Mouse (Mus musculus): ENCODE measurements around the gene Asb8. TPM values are rescaled to one million over a fixed set of nuclear protein-coding genes. Genes with fewer than 3 reads are reported as not detected.

Gene Asb8
- polyA plus RNA-seq, 1 experiment from 2014 or later, result 60.5 TPM

- Histone ChIP-seq H3K36me3 (ENCODE audit: control insufficient read depth, insufficient read depth, low read length) (peaks cover 12% of the 10 kb centered on the region), H3K9ac (ENCODE audit: low read length) (no peak overlapping the region), H3K9me3 (replicated peaks; ENCODE audit: control insufficient read depth, low read length) (no peaks in the 10 kb centered on the region), H3K27ac (ENCODE audit: low read depth, low read length) (no peak overlapping the region), H3K4me2 (ENCODE audit: low read length) (no peak overlapping the region), H3K4me3 (ENCODE audit: low read depth, low read length) (no peak overlapping the region), H3K4me1 (ENCODE audit: control insufficient read depth, insufficient read depth, low read length) (no peaks in the 10 kb centered on the region; the same call in 1 of the 2 replicates), H3K27me3 (replicated peaks; ENCODE audit: control insufficient read depth, insufficient read depth, low read length) (no peaks in the 10 kb centered on the region)
- ATAC-seq, result no peak
- 78% methylated on average over 9 of the region's 9 CpGs for WGBS
- DNase-seq (ENCODE audit: low spot score), result no peak
These were observed 75.8 kb downstream of the Asb8 start for GRCm38 (mm10) chr15:98089421-98090183.

GRCm38 (mm10) chr15:98088889-98089288, 76.5 kb downstream of the Asb8 start:
- Histone ChIP-seq H3K4me1 (ENCODE audit: control insufficient read depth, insufficient read depth, low read length) (no peaks in the 10 kb centered on the region; the same call in 1 of the 2 replicates), H3K9ac (ENCODE audit: low read length) (no peak overlapping the region), H3K27me3 (replicated peaks; ENCODE audit: control insufficient read depth, insufficient read depth, low read length) (no peaks in the 10 kb centered on the region), H3K9me3 (replicated peaks; ENCODE audit: control insufficient read depth, low read length) (no peaks in the 10 kb centered on the region), H3K4me2 (ENCODE audit: low read length) (no peak overlapping the region), H3K36me3 (ENCODE audit: control insufficient read depth, insufficient read depth, low read length) (peaks cover 19% of the 10 kb centered on the region), H3K4me3 (ENCODE audit: low read depth, low read length) (no peak overlapping the region), H3K27ac (ENCODE audit: low read depth, low read length) (no peak overlapping the region)
- no peak for ATAC-seq
- DNase-seq (ENCODE audit: low spot score), result no peak
- WGBS, result 86% methylated on average over 1 of the region's 1 CpGs

Other genes starting within 250 kb of the Asb8 start
- 71.7 and 75.2 TPM in 2 replicates for gene Tmem106c, start 201.4 kb downstream of the Asb8 start, polyA plus RNA-seq (2014; fragmentation: Nextera tagmentation; extraction: Ambion mirVana)
- gene Col2a1, start 160.9 kb downstream of the Asb8 start, polyA plus RNA-seq (2014; fragmentation: Nextera tagmentation; extraction: Ambion mirVana), result 19.4 and 23.9 TPM in 2 replicates
- gene Pfkm, start 73.0 kb downstream of the Asb8 start, polyA plus RNA-seq (2014; fragmentation: Nextera tagmentation; extraction: Ambion mirVana), result 65.0 and 73.6 TPM in 2 replicates
- gene Senp1, start 71.9 kb downstream of the Asb8 start, polyA plus RNA-seq (2014; fragmentation: Nextera tagmentation; extraction: Ambion mirVana), result 21.7 and 24.8 TPM in 2 replicates
- gene Ccdc184, start 1.5 kb upstream of the Asb8 start, polyA plus RNA-seq (2014; fragmentation: Nextera tagmentation; extraction: Ambion mirVana), result 42.6 and 52.2 TPM in 2 replicates
- not detected in 2 replicates for gene Olfr288, start 29.9 kb upstream of the Asb8 start, polyA plus RNA-seq (2014; fragmentation: Nextera tagmentation; extraction: Ambion mirVana)
- gene Gm44579, start 55.4 kb upstream of the Asb8 start, polyA plus RNA-seq (2014; fragmentation: Nextera tagmentation; extraction: Ambion mirVana), result not detected in 2 replicates
- gene Olfr287, start 55.4 kb upstream of the Asb8 start, polyA plus RNA-seq (2014; fragmentation: Nextera tagmentation; extraction: Ambion mirVana), result not detected in 2 replicates
- gene Olfr286, start 68.8 kb upstream of the Asb8 start, polyA plus RNA-seq (2014; fragmentation: Nextera tagmentation; extraction: Ambion mirVana), result not detected in 2 replicates
- not detected in 2 replicates for gene H1fnt, start 91.7 kb upstream of the Asb8 start, polyA plus RNA-seq (2014; fragmentation: Nextera tagmentation; extraction: Ambion mirVana)
- gene Zfp641, start 130.5 kb upstream of the Asb8 start, polyA plus RNA-seq (2014; fragmentation: Nextera tagmentation; extraction: Ambion mirVana), result 2.8 and 3.7 TPM in 2 replicates
- not detected in 2 replicates for gene Olfr285, start 151.7 kb upstream of the Asb8 start, polyA plus RNA-seq (2014; fragmentation: Nextera tagmentation; extraction: Ambion mirVana)
- gene Olfr284, start 175.4 kb upstream of the Asb8 start, polyA plus RNA-seq (2014; fragmentation: Nextera tagmentation; extraction: Ambion mirVana), result not detected in 2 replicates
- not detected in 2 replicates for gene Olfr283, start 215.3 kb upstream of the Asb8 start, polyA plus RNA-seq (2014; fragmentation: Nextera tagmentation; extraction: Ambion mirVana)